Mouse (Mus musculus): ENCODE data around the gene Tango2. TPM values are rescaled to one million over a fixed set of nuclear protein-coding genes. Genes with fewer than 3 reads are reported as not detected.

Tango2 gene
- polyA plus RNA-seq, 1 experiment from 2014 or later: 29.8 TPM

DNA sequence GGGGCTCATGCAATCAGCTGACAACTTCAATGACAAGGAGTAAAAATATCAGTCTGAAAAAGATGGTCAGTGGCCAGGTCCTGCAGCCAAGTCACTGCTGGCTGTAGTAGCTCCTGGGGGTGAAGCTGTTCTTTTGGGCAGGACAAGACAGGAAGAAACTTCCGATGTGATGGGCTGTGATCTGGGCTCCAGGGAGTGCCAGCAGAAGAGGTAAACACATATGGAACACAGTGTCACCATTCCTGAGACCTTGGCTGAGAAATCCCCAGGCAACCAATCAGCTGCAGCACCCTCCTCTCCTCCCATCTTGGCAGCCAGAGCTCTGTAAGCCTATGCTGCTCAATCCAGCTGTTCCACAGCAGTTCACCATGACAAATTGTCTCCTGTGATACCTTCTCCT is 8.0 kb downstream of the Tango2 start:
- Histone ChIP-seq H3K9me3 (replicated peaks) (no peaks in the 10 kb centered on the region), H3K4me1 (peaks cover 19% of the 10 kb centered on the region), H3K4me3 (replicated peaks) (no peak overlapping the region), H3K36me3 (0 out of 2 replicates have a peak, but pooled peaks cover 7% of the 10 kb centered on the region), H3K9ac (no peak overlapping the region), H3K27ac (replicated peaks) (no peak overlapping the region), H3K27me3 (no peaks in the 10 kb centered on the region), H3K4me2 (replicated peaks) (no peak overlapping the region)
- 32% methylated on average over 1 of the region's 1 CpGs for WGBS
- ATAC-seq (ENCODE audit: insufficient number of reproducible peaks, low FRiP score, low TSS enrichment, low read depth): no peak

DNA sequence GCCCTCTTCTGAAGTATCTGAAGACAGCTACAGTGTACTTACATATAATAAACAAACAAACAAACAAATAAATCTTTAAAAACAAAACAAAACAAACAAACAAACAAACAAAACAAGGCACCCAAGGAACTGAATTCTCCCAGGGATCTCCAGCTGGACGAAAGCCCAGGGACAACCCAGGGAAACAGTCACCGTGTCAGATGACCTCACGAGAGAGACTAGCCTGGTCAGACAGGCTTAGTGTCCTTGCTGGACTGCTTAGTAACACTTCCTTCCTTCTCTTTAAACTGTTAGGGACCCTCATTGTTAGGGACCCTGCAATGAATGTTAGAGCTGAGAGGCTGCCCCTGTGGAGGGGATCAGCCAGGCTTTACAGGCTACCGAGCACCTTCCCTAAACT is 10.6 kb downstream of the Tango2 start:
- Histone ChIP-seq H3K4me2 (replicated peaks) (no peak overlapping the region), H3K9me3 (replicated peaks) (no peaks in the 10 kb centered on the region), H3K9ac (no peak overlapping the region), H3K27me3 (no peaks in the 10 kb centered on the region), H3K4me1 (peaks cover 4% of the 10 kb centered on the region; the same call in 1 of the 2 replicates), H3K36me3 (peaks cover 7% of the 10 kb centered on the region; the same call in 1 of the 2 replicates), H3K27ac (replicated peaks) (no peak overlapping the region), H3K4me3 (replicated peaks) (no peak overlapping the region)
- ATAC-seq (ENCODE audit: insufficient number of reproducible peaks, low FRiP score, low TSS enrichment, low read depth): no peak
- 89% methylated on average over 4 of the region's 4 CpGs for WGBS

DNA sequence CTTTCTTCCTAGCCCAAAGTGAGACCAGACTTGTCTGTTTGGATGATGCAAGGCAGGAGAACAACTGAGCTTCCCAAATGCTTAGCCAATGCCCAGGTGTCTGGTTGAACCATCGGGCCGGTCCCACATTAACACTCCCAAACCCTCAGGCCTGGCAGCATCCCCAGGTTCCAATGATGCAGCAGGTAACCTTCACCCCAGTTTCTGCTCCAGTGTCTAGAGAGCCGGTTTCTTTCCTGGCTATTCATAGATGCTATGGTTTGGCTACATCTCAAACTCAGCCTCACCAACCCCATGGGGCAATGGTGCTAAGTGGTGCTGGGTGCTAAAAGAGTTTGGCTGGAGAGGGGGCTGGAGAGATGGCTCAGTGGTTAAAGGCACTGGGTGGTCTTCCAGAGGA is 11.9 kb downstream of the Tango2 start:
- H3K4me2 ChIP-seq (replicated peaks): no peak overlapping the region
- H3K27me3 ChIP-seq: no peaks in the 10 kb centered on the region
- peaks cover 4% of the 10 kb centered on the region; the same call in 1 of the 2 replicates for H3K4me1 ChIP-seq
- H3K27ac ChIP-seq (replicated peaks): no peak overlapping the region
- no peak for ATAC-seq (ENCODE audit: insufficient number of reproducible peaks, low FRiP score, low TSS enrichment, low read depth)
- WGBS: 91% methylated on average over 3 of the region's 3 CpGs
- H3K9me3 ChIP-seq (replicated peaks): no peaks in the 10 kb centered on the region
- no peak overlapping the region for H3K4me3 ChIP-seq (replicated peaks)
- H3K9ac ChIP-seq: no peak overlapping the region
- H3K36me3 ChIP-seq: peaks cover 7% of the 10 kb centered on the region; the same call in 1 of the 2 replicates

DNA sequence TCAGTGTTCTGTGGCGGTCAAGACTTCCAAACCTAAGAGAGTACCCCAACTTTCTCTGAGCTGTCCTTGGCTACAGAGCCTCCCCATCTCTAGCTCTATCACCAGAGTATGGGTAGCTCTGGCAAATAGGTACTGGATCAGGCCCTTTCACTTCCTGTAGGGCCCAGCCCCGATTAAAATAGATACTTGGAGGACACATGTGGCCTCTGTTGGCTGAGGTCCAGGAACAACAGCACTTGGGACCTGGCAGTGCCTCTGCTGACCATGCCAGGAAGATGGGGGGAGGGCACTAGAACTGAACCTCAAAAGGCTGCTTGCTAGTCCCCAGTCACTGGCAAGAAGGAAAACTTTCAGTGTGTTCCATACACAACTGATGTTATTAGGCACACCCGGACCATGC is 13.9 kb downstream of the Tango2 start:
- Histone ChIP-seq H3K9me3 (replicated peaks) (no peaks in the 10 kb centered on the region), H3K27me3 (no peaks in the 10 kb centered on the region), H3K4me2 (replicated peaks) (no peak overlapping the region), H3K27ac (replicated peaks) (no peak overlapping the region), H3K4me1 (no peaks in the 10 kb centered on the region), H3K4me3 (replicated peaks) (no peak overlapping the region), H3K9ac (no peak overlapping the region), H3K36me3 (peaks cover 7% of the 10 kb centered on the region; the same call in 1 of the 2 replicates)
- ATAC-seq (ENCODE audit: insufficient number of reproducible peaks, low FRiP score, low TSS enrichment, low read depth): no peak; the same call in 1 of the 2 replicates
- WGBS: 75% methylated on average over 3 of the region's 3 CpGs

DNA sequence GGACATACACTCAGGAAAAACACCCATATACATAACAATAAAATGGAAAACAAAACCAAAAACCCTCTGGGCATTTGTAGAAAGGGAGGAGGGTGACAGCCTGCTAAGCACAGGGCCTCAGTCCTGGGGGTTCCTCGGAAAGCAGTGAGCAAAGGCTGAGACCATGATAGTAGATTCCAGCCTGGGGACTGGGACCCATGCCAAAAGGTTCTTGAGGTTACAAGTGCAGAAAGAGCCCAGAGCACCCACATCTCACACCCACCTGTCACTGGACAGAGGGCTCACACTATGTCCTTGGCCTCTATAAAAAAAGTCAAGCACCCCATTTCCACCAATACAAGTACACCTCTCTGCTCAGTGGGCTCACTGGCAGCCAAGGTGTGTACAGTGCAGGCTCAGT is 19.4 kb downstream of the Tango2 start:
- no peak overlapping the region for H3K9ac ChIP-seq
- H3K4me2 ChIP-seq (replicated peaks): no peak overlapping the region
- H3K27me3 ChIP-seq: no peaks in the 10 kb centered on the region
- no peak for ATAC-seq (ENCODE audit: insufficient number of reproducible peaks, low FRiP score, low TSS enrichment, low read depth)
- no peak overlapping the region for H3K27ac ChIP-seq (replicated peaks)
- no peaks in the 10 kb centered on the region; the same call in 1 of the 2 replicates for H3K36me3 ChIP-seq
- 73% methylated on average over 1 of the region's 1 CpGs for WGBS
- H3K4me1 ChIP-seq: no peaks in the 10 kb centered on the region
- H3K9me3 ChIP-seq (replicated peaks): no peaks in the 10 kb centered on the region
- no peak overlapping the region for H3K4me3 ChIP-seq (replicated peaks)

DNA sequence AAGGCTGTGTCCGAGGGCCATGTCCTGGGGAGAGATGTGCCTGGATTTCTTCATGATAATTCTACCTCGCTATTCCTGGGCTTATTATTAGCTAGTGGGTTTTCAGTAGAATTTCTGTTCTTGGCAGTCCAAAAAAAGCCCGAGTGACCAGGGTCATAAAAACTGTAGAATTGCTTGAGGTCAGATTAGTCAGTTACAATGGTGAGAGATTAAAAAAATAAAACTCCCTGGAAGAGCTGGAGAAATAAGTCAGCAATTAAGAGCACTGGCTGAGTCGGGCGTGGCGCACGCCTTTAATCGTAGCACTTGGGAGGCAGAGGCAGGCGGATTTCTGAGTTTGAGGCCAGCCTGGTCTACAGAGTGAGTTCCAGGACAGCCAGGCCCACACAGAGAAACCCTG is 20.0 kb downstream of the Tango2 start:
- no peak for ATAC-seq (ENCODE audit: insufficient number of reproducible peaks, low FRiP score, low TSS enrichment, low read depth)
- Histone ChIP-seq H3K4me3 (replicated peaks) (no peak overlapping the region), H3K4me2 (replicated peaks) (no peak overlapping the region), H3K27me3 (no peaks in the 10 kb centered on the region), H3K9me3 (replicated peaks) (no peaks in the 10 kb centered on the region), H3K4me1 (no peaks in the 10 kb centered on the region), H3K27ac (replicated peaks) (no peak overlapping the region), H3K36me3 (no peaks in the 10 kb centered on the region), H3K9ac (no peak overlapping the region)
- 93% methylated on average over 9 of the region's 9 CpGs for WGBS

DNA sequence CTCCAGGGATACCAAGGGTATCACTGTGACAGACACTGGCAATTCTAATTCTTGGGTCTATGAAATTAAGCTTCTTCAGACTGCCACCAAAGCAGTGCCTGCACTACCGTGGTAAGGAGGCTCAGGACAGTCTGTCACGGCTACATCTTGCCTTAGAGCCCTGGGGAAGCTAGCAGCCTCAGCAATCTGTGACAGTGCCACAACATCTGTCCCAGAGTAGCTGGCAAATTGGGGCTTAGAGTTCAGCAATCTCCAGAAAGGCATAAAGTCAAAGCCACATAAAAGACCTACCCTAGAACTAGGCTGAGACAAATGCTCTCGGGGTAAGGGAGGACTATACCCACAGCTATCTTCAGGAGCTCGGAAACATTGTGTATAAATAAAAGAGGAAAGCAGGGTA is 22.2 kb downstream of the Tango2 start:
- Histone ChIP-seq H3K4me3 (replicated peaks) (no peak overlapping the region), H3K9ac (no peak overlapping the region), H3K27me3 (no peaks in the 10 kb centered on the region), H3K4me2 (replicated peaks) (no peak overlapping the region), H3K27ac (replicated peaks) (no peak overlapping the region), H3K9me3 (replicated peaks) (no peaks in the 10 kb centered on the region), H3K4me1 (no peaks in the 10 kb centered on the region), H3K36me3 (no peaks in the 10 kb centered on the region)
- 52% methylated on average over 4 of the region's 4 CpGs for WGBS
- no peak; the same call in 1 of the 2 replicates for ATAC-seq (ENCODE audit: insufficient number of reproducible peaks, low FRiP score, low TSS enrichment, low read depth)

DNA sequence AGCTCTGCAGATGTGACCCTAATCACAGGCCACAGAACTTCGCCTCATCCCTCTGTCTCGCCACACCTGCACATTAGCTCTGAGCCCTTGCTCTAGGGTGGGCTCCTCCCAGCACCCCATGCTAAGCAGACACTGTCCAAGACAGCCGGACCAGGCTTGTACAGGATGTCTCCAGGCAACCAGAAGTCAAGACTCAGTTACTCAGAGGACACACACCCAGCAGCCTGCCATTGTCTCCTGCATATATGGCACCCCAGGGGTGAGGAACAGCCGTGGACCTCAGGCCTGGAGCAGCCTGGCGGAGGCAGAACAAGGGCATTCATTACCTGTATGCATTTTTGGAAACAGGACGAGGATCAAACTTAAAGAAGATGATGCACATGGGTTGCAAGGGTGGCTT is 23.9 kb downstream of the Tango2 start:
- Histone ChIP-seq H3K27me3 (no peaks in the 10 kb centered on the region), H3K4me1 (no peaks in the 10 kb centered on the region), H3K4me3 (replicated peaks) (no peak overlapping the region), H3K4me2 (replicated peaks) (no peak overlapping the region), H3K9me3 (replicated peaks) (no peaks in the 10 kb centered on the region), H3K36me3 (0 out of 2 replicates have a peak, but pooled peaks cover 5% of the 10 kb centered on the region), H3K9ac (no peak overlapping the region), H3K27ac (replicated peaks) (no peak overlapping the region)
- whole genome bisulfite sequencing: 84% methylated on average over 6 of the region's 6 CpGs
- no peak for ATAC-seq (ENCODE audit: insufficient number of reproducible peaks, low FRiP score, low TSS enrichment, low read depth)

DNA sequence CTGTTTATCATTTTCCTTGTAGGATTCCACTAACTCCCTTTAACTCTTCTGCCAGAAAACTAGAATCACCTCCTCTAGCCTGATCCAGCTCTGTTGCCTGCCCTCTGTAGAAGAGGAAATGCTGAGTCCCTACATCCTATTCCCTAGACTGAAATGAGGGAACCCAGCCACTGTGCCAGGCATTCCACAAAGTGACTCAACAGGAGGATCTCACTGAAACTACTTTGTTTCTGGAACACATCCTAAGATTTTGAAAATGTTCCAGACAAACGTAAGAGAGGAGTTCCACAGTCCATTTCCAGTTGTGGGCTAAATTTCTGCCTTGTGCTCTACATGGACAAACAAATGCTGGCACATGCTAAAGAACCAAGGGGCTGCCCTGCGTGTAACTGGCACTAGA is 24.4 kb downstream of the Tango2 start:
- Histone ChIP-seq H3K9ac (no peak overlapping the region), H3K27ac (replicated peaks) (no peak overlapping the region), H3K4me2 (replicated peaks) (no peak overlapping the region), H3K9me3 (replicated peaks) (no peaks in the 10 kb centered on the region), H3K4me3 (replicated peaks) (no peak overlapping the region), H3K4me1 (no peaks in the 10 kb centered on the region), H3K36me3 (0 out of 2 replicates have a peak, but pooled peaks cover 5% of the 10 kb centered on the region), H3K27me3 (no peaks in the 10 kb centered on the region)
- no peak for ATAC-seq (ENCODE audit: insufficient number of reproducible peaks, low FRiP score, low TSS enrichment, low read depth)
- 85% methylated on average over 2 of the region's 2 CpGs for WGBS

DNA sequence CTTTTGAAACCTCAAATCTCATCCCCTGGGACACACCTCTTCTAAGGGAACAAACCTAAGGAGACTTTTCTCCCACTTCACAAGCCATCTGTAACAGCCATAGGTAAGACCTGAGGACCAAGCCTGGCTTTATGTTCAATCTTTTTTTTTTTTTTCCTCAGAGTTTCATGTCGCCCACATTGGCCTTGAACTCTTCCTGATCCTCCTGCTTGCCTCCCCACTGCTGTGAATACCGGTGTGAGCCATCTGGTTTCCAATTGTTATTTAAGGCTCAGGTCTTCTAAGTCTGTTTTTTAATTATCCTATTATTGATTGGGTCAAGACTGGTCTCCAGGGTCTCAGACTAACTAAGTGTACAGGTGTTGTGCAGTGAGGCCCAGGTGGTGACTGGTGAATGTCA is 26.5 kb downstream of the Tango2 start:
- H3K36me3 ChIP-seq: 0 out of 2 replicates have a peak, but pooled peaks cover 5% of the 10 kb centered on the region
- no peak overlapping the region for H3K4me3 ChIP-seq (replicated peaks)
- no peak overlapping the region for H3K4me2 ChIP-seq (replicated peaks)
- WGBS: 70% methylated on average over 2 of the region's 2 CpGs
- H3K27ac ChIP-seq (replicated peaks): no peak overlapping the region
- ATAC-seq (ENCODE audit: insufficient number of reproducible peaks, low FRiP score, low TSS enrichment, low read depth): no peak
- no peaks in the 10 kb centered on the region for H3K27me3 ChIP-seq
- H3K9me3 ChIP-seq (replicated peaks): no peaks in the 10 kb centered on the region
- no peak overlapping the region for H3K9ac ChIP-seq
- no peaks in the 10 kb centered on the region for H3K4me1 ChIP-seq

DNA sequence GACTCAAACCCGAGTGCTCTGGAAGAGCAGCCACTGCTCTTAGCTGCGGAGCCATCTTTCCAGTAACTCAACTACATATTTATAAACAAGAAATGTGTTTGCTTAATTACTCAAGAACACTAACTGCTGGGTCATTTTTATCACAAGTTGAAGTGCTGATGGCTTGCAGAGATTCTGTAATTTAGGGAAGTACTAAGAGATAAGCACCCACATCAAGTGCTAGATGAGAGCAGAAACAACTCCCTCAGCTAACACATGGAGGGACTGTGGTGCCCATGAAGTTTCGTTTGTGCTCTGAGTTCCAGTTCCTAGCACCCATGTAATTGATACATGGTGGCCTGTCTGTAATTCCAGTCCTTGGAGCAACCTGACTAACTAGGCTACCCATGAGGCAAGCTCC is 28.9 kb downstream of the Tango2 start:
- Histone ChIP-seq H3K27ac (replicated peaks) (no peak overlapping the region), H3K9me3 (replicated peaks) (no peaks in the 10 kb centered on the region), H3K36me3 (0 out of 2 replicates have a peak, but pooled peaks cover 5% of the 10 kb centered on the region), H3K9ac (no peak overlapping the region), H3K4me3 (replicated peaks) (no peak overlapping the region), H3K4me2 (replicated peaks) (no peak overlapping the region), H3K27me3 (no peaks in the 10 kb centered on the region), H3K4me1 (no peaks in the 10 kb centered on the region)
- 81% methylated on average over 3 of the region's 3 CpGs for WGBS
- ATAC-seq (ENCODE audit: insufficient number of reproducible peaks, low FRiP score, low TSS enrichment, low read depth): no peak

DNA sequence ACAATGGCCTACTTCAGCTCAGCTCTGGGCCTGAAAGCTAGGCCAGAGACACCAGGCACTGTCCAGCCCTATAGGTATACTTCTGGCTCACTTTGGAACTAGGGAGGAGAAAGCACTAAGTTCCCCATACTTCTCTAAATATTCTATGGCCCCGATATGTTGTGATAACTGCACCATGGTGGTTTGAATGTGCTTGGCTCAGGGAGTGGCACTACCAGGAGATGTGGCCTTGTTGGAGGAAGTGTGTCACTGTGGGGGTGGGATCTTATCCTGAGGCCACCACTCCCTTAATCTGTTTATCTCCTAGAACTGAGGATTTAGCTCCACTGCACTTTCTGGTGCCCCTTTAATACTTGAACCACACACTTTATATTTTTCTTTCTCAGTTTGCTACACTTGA is 39.7 kb downstream of the Tango2 start:
- no peak overlapping the region for H3K4me3 ChIP-seq (replicated peaks)
- WGBS: 94% methylated on average over 1 of the region's 1 CpGs
- ATAC-seq (ENCODE audit: insufficient number of reproducible peaks, low FRiP score, low TSS enrichment, low read depth): no peak
- H3K9me3 ChIP-seq (replicated peaks): no peaks in the 10 kb centered on the region
- no peaks in the 10 kb centered on the region for H3K36me3 ChIP-seq
- no peak overlapping the region for H3K27ac ChIP-seq (replicated peaks)
- no peaks in the 10 kb centered on the region for H3K27me3 ChIP-seq
- no peak overlapping the region for H3K9ac ChIP-seq
- H3K4me2 ChIP-seq (replicated peaks): no peak overlapping the region
- H3K4me1 ChIP-seq: no peaks in the 10 kb centered on the region

All from embryonic facial prominence, embryonic 15.5 days (tissue).